Mouse (Mus musculus) layer of hippocampus, adult 9-11 months (tissue): ENCODE results near the gene Osbpl10.

ENCODE experiments used
- DNase-seq: peaks from one replicate; pipeline ENCODE4 v3.0.0; 2022

Gene Osbpl10

GRCm38 (mm10) chr9:115097340-115097739 lies 119.0 kb downstream of the Osbpl10 start:
- DNase-seq: no peak

DNA sequence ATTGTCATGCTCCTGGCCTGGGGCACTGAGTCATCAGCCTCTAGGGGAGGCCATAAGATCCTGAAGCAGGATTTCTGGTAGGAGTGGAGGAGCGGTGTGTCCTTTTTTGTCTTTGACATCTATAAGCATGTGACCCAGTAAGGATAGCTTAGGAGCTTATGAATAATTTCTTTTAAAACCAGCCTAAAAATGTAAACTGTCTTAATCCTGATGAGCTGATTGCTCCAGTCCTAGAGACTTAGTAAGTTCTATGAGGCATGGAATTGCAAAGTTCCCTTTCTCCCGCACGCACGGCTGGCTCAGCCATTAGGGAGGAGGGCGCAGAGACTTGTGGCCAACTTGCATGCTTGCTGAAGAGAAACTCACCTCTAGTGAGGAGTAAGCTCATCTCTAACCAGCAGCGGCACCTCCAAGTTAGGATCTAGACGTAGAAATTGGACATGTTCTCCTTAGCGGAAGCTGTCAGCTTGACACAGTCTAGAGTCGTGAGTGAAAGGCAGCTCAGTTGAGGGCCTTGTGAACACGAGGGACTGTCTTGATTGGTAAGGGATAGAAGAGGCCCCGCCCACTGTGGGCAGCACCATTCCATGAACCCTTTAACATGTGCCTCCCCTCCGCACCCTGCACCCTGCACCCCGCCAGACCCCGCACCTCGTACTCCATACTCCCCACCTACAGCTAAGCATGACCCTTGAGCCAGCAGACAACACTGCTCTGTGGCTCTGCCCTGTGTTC lies 122.0 kb downstream of the Osbpl10 start:
- DNase-seq: no peak

DNA sequence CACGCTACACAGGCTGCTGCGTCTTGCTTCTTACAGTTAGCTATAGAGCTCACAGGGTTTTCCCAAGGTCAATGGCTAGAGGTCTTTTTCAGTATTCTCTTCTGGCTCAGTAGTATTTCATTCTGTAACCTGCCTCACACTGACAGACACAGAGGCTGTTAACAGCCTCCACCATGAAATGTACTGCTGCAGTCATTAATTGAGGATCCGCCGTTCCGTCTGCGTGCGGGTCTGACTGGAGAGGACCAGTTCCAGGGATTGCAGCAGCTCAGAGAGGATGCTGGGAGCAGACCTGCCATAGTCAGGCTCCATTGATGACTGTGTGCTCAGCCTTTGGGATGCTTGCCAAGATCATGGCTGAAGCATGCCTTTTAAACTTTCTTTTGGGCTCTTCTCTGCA lies 129.1 kb downstream of the Osbpl10 start:
- DNase-seq: no peak

GRCm38 (mm10) chr9:115110655-115111054 lies 132.3 kb downstream of the Osbpl10 start:
- DNase-seq: no peak

GRCm38 (mm10) chr9:115117314-115117713 lies 138.9 kb downstream of the Osbpl10 start:
- DNase-seq: no peak

GRCm38 (mm10) chr9:115120276-115120675 lies 141.9 kb downstream of the Osbpl10 start:
- DNase-seq: no peak

DNA sequence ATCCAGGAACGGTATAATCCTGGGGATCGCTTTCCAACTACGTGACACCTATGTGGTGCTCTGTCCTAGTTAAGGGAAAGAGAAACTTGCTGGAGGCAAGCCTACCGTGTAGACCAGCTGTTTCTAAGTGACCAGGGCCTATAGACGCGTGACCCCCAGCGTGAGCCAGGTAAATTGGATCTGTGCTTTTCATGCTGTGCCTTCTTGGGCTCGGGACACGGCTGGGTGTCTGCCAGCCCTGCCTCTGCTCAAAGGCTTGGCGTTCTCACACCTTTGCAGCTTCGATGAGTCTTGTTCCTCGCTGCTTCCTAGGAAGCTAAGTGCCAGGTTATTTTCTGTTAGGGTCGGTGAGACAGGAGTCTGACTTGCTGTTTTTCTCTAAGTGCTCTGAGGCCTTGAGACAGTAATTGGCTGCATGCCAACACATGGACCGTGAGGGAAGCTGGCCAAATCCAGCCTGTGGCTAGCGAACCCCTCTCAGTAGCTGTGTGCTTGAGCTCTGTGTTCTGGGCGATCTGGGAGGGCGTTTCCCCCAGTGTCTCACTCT lies 142.4 kb downstream of the Osbpl10 start:
- no peak for DNase-seq

DNA sequence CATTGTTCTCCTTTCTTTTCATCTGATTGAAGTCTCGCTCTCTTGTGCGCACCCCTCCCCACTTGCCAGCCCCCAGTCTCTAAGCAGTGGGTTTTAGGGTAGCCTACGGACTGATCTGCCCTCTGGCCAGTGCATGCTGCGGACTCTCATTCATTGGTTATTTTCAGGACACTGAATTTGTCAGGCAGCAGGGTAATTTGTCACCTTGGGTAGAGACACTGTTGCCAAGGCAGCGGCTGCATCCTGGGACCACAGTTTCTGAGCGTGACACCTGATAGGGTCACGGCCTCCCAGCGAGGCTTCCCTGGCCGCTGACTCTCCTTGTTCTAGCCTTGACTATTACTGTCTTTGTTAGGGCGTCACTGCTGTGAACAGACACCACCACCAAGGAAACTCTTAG lies 149.0 kb downstream of the Osbpl10 start:
- no peak for DNase-seq

GRCm38 (mm10) chr9:115133926-115134325 lies 155.6 kb downstream of the Osbpl10 start:
- no peak for DNase-seq

DNA sequence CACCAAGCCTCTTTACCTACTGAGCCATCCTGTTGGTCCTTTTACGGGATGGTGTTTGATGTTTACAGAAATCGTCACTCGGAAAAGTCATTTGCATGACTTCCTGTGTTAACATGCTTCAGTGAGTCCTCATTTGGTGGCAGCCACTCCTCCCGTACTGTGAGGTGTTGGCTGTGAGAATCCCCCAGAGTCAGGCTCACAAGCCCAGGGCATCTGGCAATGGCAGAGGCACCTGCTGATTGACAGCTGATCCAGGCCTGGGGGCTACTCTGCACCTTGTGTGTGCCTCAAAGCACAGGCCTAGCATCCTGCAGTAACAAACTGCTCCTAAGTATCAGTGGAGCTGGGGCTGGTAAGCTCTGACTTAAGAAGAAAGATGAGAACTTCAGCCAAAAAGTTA lies 156.4 kb downstream of the Osbpl10 start:
- DNase-seq: no peak

- no peak for DNase-seq
Measured at GRCm38 (mm10) chr9:115135352-115135751, 157.0 kb downstream of the Osbpl10 start.

DNA sequence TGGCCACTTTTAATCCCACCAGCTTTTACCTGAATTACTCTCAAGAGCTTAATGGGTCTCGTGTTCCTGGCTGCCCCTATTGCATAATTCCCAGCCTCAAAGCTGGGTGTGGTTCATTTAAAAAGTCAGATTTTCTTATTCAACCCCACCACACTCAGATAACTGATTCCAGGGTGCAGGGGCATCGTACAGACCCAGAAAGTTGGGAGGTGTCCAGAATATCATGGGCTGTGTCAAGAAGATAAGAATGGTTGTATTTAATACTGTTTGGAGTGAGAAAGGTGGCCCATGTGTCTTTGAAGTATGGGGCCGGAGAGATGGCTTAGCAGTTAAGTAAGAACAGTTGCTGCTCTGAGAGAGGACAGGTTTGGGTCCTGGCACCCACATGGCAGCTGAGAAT lies 159.5 kb downstream of the Osbpl10 start:
- DNase-seq: no peak

- DNase-seq: no peak
Measured at GRCm38 (mm10) chr9:115139597-115140332, 161.4 kb downstream of the Osbpl10 start.

DNA sequence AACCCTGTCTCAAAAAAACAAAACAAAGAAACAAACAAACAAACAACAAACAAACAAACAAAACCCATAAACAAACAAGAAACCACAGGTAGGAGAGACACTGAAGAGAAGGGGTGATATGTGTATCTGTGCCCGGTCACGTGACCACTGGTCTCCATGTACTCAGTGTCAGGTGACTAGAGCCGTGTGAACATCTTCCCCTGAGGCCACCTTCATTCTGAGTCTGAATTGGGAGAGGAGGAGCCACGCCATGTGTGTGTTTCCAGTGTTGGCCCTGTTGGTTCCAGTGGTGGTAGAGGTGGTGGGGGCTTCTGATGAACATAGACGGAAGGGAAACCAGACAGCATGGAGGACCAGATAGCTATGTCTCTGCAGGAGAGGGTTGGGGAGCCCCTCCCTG lies 168.8 kb downstream of the Osbpl10 start:
- DNase-seq: no peak

DNA sequence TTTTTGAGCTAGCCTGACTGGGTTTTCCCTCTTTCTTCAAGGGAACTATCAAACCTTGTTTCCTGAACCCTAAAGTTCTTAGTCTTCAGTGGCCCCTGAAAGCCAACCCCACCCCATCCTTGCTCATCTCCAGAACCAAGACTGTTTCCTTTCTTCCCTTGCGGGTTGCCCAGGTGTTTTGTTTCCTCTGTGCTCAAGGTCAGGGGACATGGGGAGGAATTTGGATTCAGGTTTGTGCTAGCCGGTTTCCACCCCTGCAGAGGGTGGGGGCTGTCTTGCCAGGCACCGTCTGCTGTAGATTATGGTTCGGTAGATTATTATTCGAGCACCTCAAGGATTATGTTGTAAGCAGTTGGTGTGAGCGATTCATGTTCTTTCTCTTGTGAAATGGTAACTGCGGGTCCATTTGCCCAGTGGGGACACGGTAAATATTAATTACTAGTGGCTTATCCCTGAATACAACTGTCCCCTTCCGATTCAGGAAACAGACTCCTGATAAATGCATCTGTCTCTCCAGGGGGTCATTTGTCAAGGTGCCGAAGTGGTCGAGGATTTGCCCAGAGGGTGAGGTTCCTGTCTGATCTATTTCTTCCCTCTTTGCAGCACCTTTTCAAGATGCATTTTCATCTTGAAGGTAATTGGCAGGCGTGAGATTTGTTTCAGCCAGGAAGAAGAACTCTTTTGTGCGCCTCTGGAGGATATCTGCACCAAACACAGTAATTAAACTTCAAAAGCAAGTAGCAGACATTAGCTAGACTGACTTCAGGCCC lies 169.4 kb downstream of the Osbpl10 start:
- DNase-seq: no peak

- no peak for DNase-seq
Measured at GRCm38 (mm10) chr9:115149011-115149756, 170.8 kb downstream of the Osbpl10 start.

DNA sequence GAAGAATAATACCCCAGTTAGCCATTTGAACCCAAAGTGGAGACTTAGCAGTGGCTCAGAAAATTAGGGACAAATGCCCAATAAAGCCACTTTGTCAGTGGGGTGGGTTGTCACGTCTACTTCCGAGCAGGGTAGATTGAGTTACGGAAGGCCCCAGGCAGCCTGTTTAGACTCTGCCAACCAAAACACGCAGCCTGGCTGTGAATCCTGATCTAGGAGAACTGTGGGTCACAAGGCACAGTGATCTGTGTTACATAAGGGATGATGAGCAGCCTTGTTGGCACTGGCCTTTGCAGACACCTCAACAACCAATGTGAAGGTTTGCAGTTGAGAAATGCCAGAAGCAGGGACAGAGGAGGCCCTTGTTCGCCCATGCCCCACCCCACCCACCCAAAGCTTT lies 183.2 kb downstream of the Osbpl10 start:
- peak; percentile 20 for DNase-seq

- peak; percentile 28 for DNase-seq
Measured at GRCm38 (mm10) chr9:115163031-115163430, 184.7 kb downstream of the Osbpl10 start.

DNA sequence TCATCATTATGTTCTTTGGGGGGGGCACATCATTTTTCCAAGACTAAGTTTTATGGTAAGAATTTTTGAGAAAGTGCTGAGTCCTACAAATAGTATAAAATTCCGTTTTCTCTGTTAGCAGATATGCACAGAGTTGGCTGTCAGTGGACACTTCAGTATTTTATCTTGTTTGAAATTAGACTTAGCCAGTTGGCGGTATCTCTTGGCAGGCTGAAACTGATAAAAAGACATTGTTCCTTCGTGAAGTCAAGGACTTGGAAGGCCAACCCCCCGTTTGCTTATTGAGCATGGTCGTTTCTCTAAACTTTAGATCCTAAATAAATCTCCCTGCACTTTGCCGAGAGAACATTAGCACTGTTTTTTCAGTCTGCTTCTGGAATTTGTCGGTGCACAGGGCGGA lies 185.3 kb downstream of the Osbpl10 start:
- DNase-seq: no peak

DNA sequence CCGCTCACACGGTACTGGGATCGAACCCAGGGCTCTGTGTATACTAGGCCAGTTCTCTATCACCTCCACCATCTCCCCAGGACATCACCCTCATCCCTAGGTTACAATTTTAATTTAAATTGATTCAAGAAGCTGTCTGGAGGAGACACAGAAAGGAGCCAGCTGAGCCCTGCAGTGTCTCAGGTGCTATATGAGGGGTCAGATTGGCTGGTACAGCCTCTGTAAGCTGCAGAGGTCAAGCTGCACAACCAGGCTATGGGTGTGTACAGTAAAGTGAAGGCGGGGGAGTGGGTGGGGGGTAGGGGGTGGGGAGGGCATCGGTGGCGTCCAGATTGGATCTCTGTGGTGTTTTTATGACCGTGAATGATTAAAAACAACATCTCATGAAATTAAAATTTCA lies 186.0 kb downstream of the Osbpl10 start:
- no peak for DNase-seq

- DNase-seq: no peak
Measured at GRCm38 (mm10) chr9:115165996-115166395, 187.6 kb downstream of the Osbpl10 start.

GRCm38 (mm10) chr9:115169591-115169990 lies 191.2 kb downstream of the Osbpl10 start:
- no peak for DNase-seq

DNA sequence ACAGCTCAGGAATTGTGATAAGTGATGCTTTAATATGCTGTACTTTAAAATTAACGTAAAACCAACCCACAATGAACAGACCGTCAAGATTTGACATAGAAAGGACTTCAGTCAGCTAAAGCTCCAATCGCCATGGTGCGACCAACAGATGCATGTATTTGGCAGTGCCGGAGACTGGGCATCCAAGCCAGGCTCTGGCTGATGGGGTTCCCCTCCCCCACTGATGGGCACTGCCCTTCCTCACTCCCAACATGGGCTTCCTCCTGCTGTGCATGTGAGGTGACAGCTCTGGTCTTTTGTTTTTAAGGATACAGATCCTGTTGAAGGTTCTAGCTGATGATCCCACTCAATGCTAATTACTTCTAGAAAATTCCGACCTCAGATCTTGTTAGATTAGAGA lies 193.7 kb downstream of the Osbpl10 start:
- no peak for DNase-seq
